Mouse (Mus musculus) thymus, adult 2 months (tissue): ENCODE measurements around the gene Tub. TPM values are rescaled to one million over a fixed set of nuclear protein-coding genes. Genes with fewer than 3 reads are reported as not detected.

Source experiments
- DNase-seq: peaks from one replicate; pipeline ENCODE4 v3.0.0; 2021
- H3K27ac ChIP-seq: fragments of 200-500 bp; 2 replicates; pipeline ENCODE4 v1.5.1; 2012; ENCODE audit warnings: low read length, control low read depth; ENCODE audit not compliant: control insufficient read depth, insufficient read depth
- H3K27me3 ChIP-seq: fragments of 200-500 bp; 2 replicates; pipeline ENCODE4 v1.6.1; 2012; ENCODE audit warnings: mild to moderate bottlenecking, low read length, moderate library complexity, mixed read lengths; ENCODE audit not compliant: control insufficient read depth, insufficient read depth
- H3K36me3 ChIP-seq: fragments of 200-500 bp; 2 replicates; pipeline ENCODE4 v1.6.1; 2012; ENCODE audit warnings: mild to moderate bottlenecking, low read length, moderate library complexity; ENCODE audit not compliant: control insufficient read depth, insufficient read depth
- H3K4me1 ChIP-seq: fragments of 200-500 bp; replicated peaks from 2 replicates; pipeline ENCODE4 v1.6.1; 2012; ENCODE audit warnings: low read length; ENCODE audit not compliant: control insufficient read depth, insufficient read depth
- H3K4me3 ChIP-seq: fragments of 200-500 bp; 2 replicates; pipeline ENCODE4 v1.5.1; 2012; ENCODE audit warnings: mild to moderate bottlenecking, low read length, control low read depth, moderate library complexity; ENCODE audit not compliant: control insufficient read depth, insufficient read depth
- CTCF ChIP-seq: fragments of 200-500 bp; IDR thresholded peaks from 2 replicates; pipeline ENCODE4 v1.5.1; 2012; ENCODE audit warnings: mild to moderate bottlenecking, control low read depth, low read length, moderate library complexity, borderline replicate concordance; ENCODE audit not compliant: control insufficient read depth, poor library complexity, insufficient read depth; ENCODE audit errors: extremely low read depth
- POLR2A ChIP-seq: fragments of 200-500 bp; IDR thresholded peaks from 2 replicates; pipeline ENCODE4 v1.6.1; 2012; ENCODE audit warnings: mild to moderate bottlenecking, low read length, control low read depth, moderate library complexity; ENCODE audit not compliant: control insufficient read depth, poor library complexity, insufficient read depth; ENCODE audit errors: extremely low read depth
- WGBS: fragments of 180-500 bp; shearing (Covaris S2); methylation state at CpG from one replicate; pipeline ENCODE4 v1.1.7; 2018; 5-methylcytosine and 5-hydroxymethylcytosine counted together
- polyA plus RNA-seq: library from polyadenylated mRNA; depleted of rRNA; stranded (reverse); fragments of >200 nt; gene quantifications from 2 replicates; pipeline ENCODE4 v1.2.3, GENCODE M21; 2012

Gene Tub
- polyA plus RNA-seq, 1 experiment = 0.66 TPM

DNA sequence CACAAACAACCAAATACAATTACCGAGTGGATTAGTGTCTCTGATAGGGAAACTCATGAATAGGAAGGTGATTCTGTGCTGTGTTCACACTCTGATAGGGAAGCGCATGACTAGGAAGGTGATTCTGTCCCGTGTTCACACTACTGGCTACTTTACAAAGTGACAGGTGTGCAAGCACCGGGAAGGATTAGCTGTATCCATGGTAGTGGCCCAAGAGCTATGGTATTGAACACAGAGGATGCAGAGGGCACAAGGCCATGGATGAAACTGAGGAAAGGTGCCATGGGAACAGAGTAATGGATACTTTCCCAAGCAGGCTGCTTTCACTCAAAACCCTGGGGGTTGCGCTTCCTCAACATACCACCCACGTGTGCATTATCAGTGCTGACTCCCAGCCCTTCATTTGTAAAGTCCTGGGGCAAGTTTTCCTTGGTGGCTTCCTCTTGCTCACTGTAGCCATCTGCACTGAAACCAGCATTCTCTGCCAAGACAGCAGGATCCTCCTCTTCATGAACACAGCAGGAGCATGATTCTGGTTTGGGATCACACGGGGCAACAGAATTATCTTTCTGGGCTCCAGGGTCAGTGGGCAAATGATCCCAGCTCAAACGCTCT lies 88.1 kb downstream of the Tub start:
- no peaks in the 10 kb centered on the region for H3K36me3 ChIP-seq
- WGBS = 95% methylated on average over 8 of the region's 8 CpGs
- H3K27ac ChIP-seq = no peak overlapping the region
- H3K27me3 ChIP-seq = no peaks in the 10 kb centered on the region
- H3K4me1 ChIP-seq = no peaks in the 10 kb centered on the region
- DNase-seq = no peak
- H3K4me3 ChIP-seq = no peak overlapping the region
- TF ChIP-seq CTCF (no peak), POLR2A (no peak)

DNA sequence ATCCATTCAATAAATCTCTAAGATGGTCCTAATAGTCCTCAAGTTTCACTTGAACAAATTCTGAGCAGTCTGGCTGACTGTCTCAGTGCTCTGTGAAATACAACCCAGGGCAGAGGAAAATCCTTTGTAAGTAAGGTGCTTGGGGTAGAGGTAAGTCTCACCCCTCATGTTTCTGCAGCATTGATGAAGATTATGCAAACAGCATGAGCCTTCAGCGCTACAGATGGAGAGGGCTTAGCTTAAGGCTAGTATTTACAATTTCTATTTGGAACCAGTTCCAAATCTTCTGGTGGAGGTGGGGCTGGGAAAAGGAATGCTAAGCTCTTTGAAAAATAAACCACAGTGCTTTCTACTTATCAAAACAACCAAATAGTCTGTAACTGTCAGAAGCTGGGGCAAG lies 88.8 kb downstream of the Tub start:
- 100% methylated on average over 1 of the region's 1 CpGs for WGBS
- TF ChIP-seq POLR2A (no peak), CTCF (no peak)
- Histone ChIP-seq H3K27ac (no peak overlapping the region), H3K4me1 (no peaks in the 10 kb centered on the region), H3K4me3 (no peak overlapping the region), H3K27me3 (no peaks in the 10 kb centered on the region), H3K36me3 (no peaks in the 10 kb centered on the region)
- DNase-seq = no peak

DNA sequence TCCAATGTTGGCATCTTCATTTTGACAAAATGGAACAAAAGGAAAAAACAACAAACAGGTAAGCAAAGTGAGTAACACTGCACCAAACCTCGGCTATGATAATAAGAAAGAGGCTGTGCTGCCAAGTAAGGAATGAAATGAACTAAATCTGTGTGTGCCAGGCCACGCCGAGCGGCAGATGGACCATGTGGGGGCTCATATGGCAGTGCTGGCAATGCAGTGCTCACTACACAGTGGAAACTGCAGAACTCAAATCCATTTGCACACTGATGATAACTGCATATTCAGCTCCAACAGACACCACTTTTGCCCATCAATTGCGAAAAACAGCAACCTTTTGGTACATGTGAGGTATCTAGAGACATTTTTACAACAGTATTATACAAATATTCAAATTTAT lies 89.3 kb downstream of the Tub start:
- H3K27ac ChIP-seq = no peak overlapping the region
- H3K36me3 ChIP-seq = no peaks in the 10 kb centered on the region
- no peaks in the 10 kb centered on the region for H3K4me1 ChIP-seq
- TF ChIP-seq POLR2A (no peak), CTCF (no peak)
- H3K27me3 ChIP-seq = no peaks in the 10 kb centered on the region
- WGBS = 92% methylated on average over 5 of the region's 5 CpGs
- H3K4me3 ChIP-seq = no peak overlapping the region
- DNase-seq = no peak

DNA sequence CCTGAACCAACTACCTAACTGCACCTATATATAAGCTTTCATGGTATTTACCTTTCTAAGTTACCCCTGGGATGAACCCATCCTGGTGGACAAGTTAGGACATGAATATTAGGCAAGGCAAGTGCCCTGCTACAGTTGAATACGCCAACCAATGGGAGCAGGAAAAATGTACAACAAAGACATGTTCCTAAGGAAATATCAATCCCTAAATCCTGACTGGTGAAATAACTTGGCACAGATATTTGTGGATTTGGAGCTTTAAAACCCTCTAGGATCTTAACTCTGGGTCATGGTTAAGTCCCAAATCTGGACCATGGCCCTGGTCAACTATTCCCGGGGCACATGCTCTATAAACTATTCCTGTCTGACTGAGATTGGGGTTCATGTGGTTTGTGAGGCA lies 95.7 kb downstream of the Tub start:
- DNase-seq = no peak
- WGBS = 98% methylated on average over 2 of the region's 2 CpGs
- TF ChIP-seq CTCF (no peak), POLR2A (no peak)
- Histone ChIP-seq H3K4me1 (no peaks in the 10 kb centered on the region), H3K4me3 (no peak overlapping the region), H3K36me3 (no peaks in the 10 kb centered on the region), H3K27ac (no peak overlapping the region), H3K27me3 (no peaks in the 10 kb centered on the region)

DNA sequence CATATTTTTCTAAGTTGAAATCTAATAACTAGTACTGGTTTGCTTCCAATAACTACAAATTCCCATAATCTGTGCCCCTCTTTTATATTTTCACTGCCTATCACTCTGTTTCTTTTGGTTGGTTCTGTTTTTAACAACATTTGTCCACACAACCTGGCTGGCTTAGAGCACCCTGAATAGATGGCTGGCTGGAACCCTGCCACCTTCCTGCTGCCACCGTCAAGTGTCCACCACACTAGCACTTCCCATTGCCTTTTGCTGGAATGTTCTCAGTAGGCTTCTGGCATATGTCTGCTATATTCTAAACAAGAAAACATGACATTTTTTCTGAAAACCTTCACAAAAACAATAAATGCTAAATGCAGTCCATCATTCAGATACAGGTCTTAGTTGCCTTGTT lies 100.7 kb downstream of the Tub start:
- TF ChIP-seq CTCF (no peak), POLR2A (no peak)
- Histone ChIP-seq H3K4me1 (no peaks in the 10 kb centered on the region), H3K36me3 (no peaks in the 10 kb centered on the region), H3K4me3 (no peak overlapping the region), H3K27ac (no peak overlapping the region), H3K27me3 (no peaks in the 10 kb centered on the region)
- no peak for DNase-seq
- 90% methylated on average over 1 of the region's 1 CpGs for WGBS

DNA sequence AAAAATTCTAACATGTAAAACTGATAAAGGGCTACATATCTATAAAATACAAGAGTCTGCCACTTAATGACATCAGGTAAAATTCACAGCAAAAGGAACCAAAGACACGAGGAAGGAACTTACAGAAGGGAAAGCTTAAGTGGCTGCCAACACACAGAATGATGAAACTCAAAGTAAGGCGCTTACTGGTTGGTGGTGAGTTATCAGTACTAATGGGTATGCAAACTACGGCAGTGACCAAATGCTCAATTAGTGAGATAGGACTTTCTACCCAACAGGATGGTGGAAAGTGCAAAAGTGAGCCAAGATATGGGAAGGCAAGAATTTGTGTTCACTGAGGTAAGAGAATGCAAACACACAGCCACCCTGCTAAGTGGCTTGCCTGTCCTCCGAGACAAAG lies 109.4 kb downstream of the Tub start:
- DNase-seq = no peak
- WGBS = 88% methylated on average over 4 of the region's 4 CpGs
- no peak for TF ChIP-seq POLR2A
- no peak for TF ChIP-seq CTCF

DNA sequence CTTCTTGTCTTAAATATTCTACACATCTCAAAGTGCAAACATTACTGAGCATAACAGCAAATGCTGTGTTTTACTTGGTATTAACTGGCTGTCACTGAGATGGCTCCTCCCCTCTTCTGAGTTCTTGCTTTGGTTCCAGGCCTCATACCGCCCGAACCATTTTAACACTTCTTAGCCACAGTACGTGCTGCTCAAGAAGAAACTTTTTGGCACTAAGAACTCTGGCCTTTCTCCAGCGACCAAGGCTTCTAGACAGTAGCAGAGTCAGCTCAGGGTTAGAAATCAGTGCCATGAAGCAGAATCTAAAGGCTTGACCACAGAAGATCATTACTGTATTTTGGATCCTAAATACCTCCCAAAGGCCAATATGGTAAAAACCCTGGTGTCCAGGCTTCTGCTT lies 119.5 kb downstream of the Tub start:
- H3K27ac ChIP-seq = no peak overlapping the region
- WGBS = 92% methylated on average over 4 of the region's 4 CpGs

More for the DNA sequence above, 109.4 kb downstream of the Tub start:
- Histone ChIP-seq H3K27me3 (no peaks in the 10 kb centered on the region), H3K4me1 (no peaks in the 10 kb centered on the region), H3K4me3 (no peak overlapping the region), H3K27ac (no peak overlapping the region), H3K36me3 (no peaks in the 10 kb centered on the region)

More for the DNA sequence above, 119.5 kb downstream of the Tub start:
- Histone ChIP-seq H3K4me3 (no peak overlapping the region), H3K4me1 (no peaks in the 10 kb centered on the region), H3K36me3 (no peaks in the 10 kb centered on the region), H3K27me3 (no peaks in the 10 kb centered on the region)
- no peak for DNase-seq
- TF ChIP-seq CTCF (no peak), POLR2A (no peak)
